In genomic region chr8:85059879-85060616, GRCm38 (mm10) we compare ENCODE assay signal across 8 mouse cellular contexts. TPM values are rescaled to one million over a fixed set of nuclear protein-coding genes. Genes with fewer than 3 reads are reported as not detected.
DNase-seq lines count a peak whose midpoint lies in the region; ATAC-seq lines count a peak whose summit lies in the region.

Gene Fbxw9 (plus strand): TSS chr8:85060055.

- H3K27me3 ChIP-seq in hindbrain, embryonic 13.5 days: no peaks in the 10 kb centered on the region

- H3K4me1 ChIP-seq in hindbrain, embryonic 13.5 days (replicated peaks): peaks cover 24% of the 10 kb centered on the region

- peak; percentile 92 for ATAC-seq in hindbrain, embryonic 13.5 days (ENCODE audit: low FRiP score)

- H3K4me3 ChIP-seq in hindbrain, embryonic 13.5 days: peak within 1 kb of the TSS; percentile 94

- H3K36me3 ChIP-seq in hindbrain, embryonic 13.5 days: peaks cover 46% of the 10 kb centered on the region

- H3K4me2 ChIP-seq in hindbrain, embryonic 13.5 days: peak within 1 kb of the TSS; percentile 95

- 0% methylated on average over 53 of the region's 53 CpGs for WGBS in hindbrain, embryonic 13.5 days

- H3K9me3 ChIP-seq in hindbrain, embryonic 13.5 days: no peaks in the 10 kb centered on the region

- peak within 1 kb of the TSS; percentile 70 for H3K27ac ChIP-seq in hindbrain, embryonic 13.5 days

- DNase-seq in NIH3T3 (ENCODE audit: low read depth): peak; percentile 94
- DNase-seq in cerebellum, postnatal 10 days: peak; percentile 95 to 97
- DNase-seq in frontal cortex, postnatal 14 days (ENCODE audit: low spot score in 2 of 2): peak; percentile 86
- DNase-seq in layer of hippocampus, postnatal 36 days: peak; percentile 87 to 88
- peak; percentile 98 for DNase-seq in lung, postnatal 36 days
- peak; percentile 94 for DNase-seq in retina, postnatal 1 day
- DNase-seq in urinary bladder, adult 18-20 months (ENCODE audit: low spot score in 2 of 2): peak; percentile 83 to 84

- peak within 1 kb of the TSS; percentile 91 for H3K9ac ChIP-seq in hindbrain, embryonic 13.5 days

RNA-seq across cellular contexts. Expression of gene Fbxw9, which starts in this region (rescaled TPM):
- polyA plus RNA-seq in hindbrain, embryonic 13.5 days (2015; fragmentation: Nextera tagmentation; extraction: Ambion mirVana): 59.2 and 66.2 TPM in 2 replicates
- 10 to 100 TPM; 22.8 to 24.1 TPM for total RNA-seq in layer of hippocampus, postnatal 36 days (2021)

Comparison
In these comparisons a context has a peak if more than half of its experiments do, and no peak if none do; other contexts are left out.
1. Peak in every context shown above with its lines: DNase-seq, ATAC-seq, H3K4me3 ChIP-seq and H3K27ac ChIP-seq.